Mouse (Mus musculus) bone marrow macrophage, adult 2 months (primary cell): ENCODE measurements around the gene Pip4k2a. TPM values are rescaled to one million over a fixed set of nuclear protein-coding genes. Genes with fewer than 3 reads are reported as not detected.

Source experiments
- H3K27ac ChIP-seq: 2 replicates; pipeline ENCODE4 v1.5.1; 2012; ENCODE audit warnings: low read depth, low read length; ENCODE audit not compliant: insufficient read depth
- H3K4me1 ChIP-seq: 2 replicates; pipeline ENCODE4 v1.6.1; 2012; ENCODE audit warnings: low read length; ENCODE audit not compliant: control insufficient read depth, insufficient read depth
- H3K4me3 ChIP-seq: 2 replicates; pipeline ENCODE4 v1.5.1; 2012; ENCODE audit warnings: mild to moderate bottlenecking, low read length, moderate library complexity; ENCODE audit not compliant: insufficient read depth
- CTCF ChIP-seq: IDR thresholded peaks from 2 replicates; pipeline ENCODE4 v1.5.1; 2012; ENCODE audit warnings: low read depth, mild to moderate bottlenecking, low read length, moderate library complexity
- POLR2A ChIP-seq: IDR thresholded peaks from 2 replicates; pipeline ENCODE4 v1.6.1; 2012; ENCODE audit warnings: mild to moderate bottlenecking, low read depth, low read length, borderline replicate concordance
- polyA plus RNA-seq: library from polyadenylated mRNA; stranded (reverse); fragments of >200 nt; gene quantifications from 2 replicates; pipeline ENCODE4 v1.2.4, GENCODE M21; 2012; ENCODE audit not compliant: missing spikeins, insufficient read depth, insufficient read length

The Pip4k2a gene
- polyA plus RNA-seq, 1 experiment, result 187 TPM

DNA sequence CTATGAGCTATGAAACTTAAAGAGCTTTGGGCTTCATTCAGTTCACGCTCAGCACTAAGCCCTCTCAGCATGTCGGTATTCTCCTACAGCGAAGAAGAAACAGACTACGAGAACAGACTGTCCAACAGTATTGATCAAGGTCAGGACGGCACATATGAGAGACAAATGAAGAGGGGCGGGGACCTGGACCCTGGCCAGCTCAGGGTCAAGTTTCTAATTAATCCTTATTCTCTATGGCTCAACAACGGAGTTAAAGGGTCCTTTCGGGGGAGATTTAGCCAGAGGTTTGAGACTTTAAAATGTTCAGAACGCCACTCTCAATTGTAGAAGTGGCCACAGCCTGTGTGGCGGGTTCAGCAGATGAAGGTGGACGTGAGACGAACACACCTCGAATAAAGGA lies 141.5 kb downstream of the Pip4k2a start:
- no peak for TF ChIP-seq POLR2A
- Histone ChIP-seq H3K4me3 (no peak overlapping the region), H3K27ac (no peak overlapping the region), H3K4me1 (no peaks in the 10 kb centered on the region)

DNA sequence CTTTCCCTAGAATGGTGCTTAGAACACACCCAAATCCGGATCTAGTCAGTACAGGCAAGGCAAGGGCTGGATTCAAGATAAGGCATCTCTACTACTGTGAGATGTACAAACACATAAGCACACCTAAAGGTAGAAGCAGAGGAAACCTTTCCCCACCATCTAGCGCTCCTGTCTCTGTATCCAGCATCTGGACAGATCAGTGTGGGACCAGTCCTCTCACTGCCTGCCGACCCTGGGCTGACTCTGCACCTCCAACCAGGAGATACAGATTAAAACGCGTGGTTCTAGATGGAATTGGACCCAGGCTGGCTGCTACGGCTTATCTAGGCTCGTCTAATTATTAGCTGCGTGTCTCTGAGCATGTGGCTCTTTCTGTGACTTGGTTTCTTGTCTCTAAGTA lies 142.7 kb downstream of the Pip4k2a start:
- Histone ChIP-seq H3K27ac (no peak overlapping the region), H3K4me3 (no peak overlapping the region), H3K4me1 (no peaks in the 10 kb centered on the region)
- TF ChIP-seq CTCF (no peak), POLR2A (no peak)

DNA sequence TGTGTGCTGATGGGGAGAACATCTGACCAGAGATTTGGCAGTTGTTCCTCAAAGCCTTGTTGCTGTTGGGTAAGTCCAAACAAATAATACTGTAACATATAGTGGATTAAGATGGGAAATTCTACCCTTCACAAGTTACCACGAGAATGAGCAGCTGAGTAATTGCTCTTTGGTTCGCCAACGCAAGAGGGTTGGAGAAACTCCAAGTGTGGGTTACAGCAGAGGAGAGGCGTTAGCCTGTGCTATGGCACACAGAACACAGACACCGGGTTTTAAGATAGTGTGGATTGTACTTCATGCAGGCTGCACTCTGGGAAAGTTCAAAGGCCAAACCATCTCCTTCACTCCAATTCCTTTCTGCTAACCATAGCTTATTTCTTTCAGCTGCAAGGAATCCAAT lies 144.6 kb downstream of the Pip4k2a start:
- Histone ChIP-seq H3K27ac (no peak overlapping the region), H3K4me1 (no peaks in the 10 kb centered on the region), H3K4me3 (no peak overlapping the region)
- TF ChIP-seq CTCF, result no peak
- TF ChIP-seq POLR2A, result no peak

DNA sequence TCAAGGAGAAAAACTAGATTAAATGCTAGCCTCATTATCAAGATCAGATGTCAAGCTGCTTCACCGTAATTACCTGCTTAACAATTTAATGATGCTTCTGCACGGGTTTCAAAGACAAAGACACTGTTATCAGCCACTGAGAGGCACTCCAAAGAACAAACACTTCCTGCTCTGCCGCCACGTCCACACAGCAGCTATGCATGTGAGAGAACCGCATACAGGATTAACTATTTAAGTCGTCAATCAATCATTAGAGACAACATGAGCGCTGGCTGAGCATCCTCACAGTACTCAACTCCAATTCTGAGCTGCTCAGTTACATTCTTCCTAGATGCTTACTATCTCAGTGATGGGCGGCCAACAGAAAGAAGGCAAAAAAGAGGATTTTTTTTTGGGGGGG lies 147.3 kb downstream of the Pip4k2a start:
- no peaks in the 10 kb centered on the region for H3K4me1 ChIP-seq
- TF ChIP-seq POLR2A, result no peak
- TF ChIP-seq CTCF, result no peak

DNA sequence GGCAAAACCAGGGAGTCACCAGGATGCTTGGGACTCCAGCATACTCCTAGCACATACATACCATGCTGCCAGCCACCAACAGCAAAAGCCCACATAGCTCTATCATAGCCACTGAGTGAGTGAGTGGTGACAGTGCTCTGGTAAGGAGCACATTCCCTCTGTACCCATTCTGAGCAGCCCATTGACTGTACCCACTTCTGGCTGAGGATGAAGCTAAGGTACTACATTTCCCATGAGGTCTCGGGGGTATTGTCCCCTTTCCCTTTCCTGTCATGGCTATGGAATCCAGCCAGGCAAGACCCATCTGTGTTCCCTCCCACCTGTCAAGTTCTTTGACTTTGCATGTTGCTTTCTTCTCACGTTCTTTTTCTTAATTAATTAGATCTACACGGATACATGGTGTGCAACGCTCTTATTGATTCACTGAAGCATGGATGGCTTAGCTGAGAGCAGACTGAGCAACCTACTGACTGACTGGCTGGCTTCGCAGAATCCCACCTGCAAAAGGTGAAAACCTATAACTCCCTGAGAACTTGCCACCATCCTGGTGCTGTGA lies 149.8 kb downstream of the Pip4k2a start:
- Histone ChIP-seq H3K27ac (no peak overlapping the region), H3K4me1 (no peaks in the 10 kb centered on the region), H3K4me3 (no peak overlapping the region)
- TF ChIP-seq CTCF (no peak), POLR2A (no peak)

More for the DNA sequence above, 147.3 kb downstream of the Pip4k2a start:
- Histone ChIP-seq H3K4me3 (no peak overlapping the region), H3K27ac (no peak overlapping the region)

DNA sequence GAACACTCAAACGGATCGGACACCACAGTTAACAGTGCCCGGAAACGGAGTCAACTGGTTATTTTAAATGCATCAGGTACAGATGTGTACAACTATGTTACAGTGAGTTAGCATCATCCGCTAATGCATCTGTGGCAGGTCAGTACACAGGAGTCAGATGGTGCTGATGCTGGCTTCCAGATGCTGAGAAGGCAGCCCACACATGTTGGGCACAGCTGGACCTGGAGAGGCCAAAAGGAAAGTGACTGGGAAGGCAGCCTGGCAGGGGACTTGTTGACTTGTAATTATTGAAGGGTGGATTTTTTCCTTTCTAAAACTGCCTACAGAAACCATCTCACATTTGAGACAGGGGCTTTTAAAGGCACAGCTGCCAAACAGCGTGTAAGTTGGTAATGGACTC lies 155.4 kb downstream of the Pip4k2a start:
- peaks cover 3% of the 10 kb centered on the region; the same call in 1 of the 2 replicates for H3K4me1 ChIP-seq
- TF ChIP-seq POLR2A (no peak), CTCF (no peak)
- no peak overlapping the region for H3K4me3 ChIP-seq
- no peak overlapping the region for H3K27ac ChIP-seq

DNA sequence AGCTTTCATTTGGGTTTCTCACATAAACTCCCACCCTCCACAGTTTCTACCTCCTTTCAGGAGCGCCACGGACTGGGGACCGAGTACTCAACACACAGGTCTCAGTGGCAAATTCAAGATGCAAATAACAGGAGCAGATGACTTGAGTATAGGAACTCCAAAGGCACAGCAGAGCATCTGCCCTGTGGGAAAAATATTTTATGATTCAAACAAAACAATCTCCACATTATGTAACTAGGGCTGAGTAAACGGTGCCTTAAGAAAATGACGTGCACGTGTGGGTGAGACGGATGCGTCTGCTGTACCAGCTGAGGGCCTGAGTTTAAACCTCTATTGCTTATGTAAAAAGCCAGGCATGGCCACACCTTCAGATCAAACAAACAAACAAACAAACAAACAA lies 156.9 kb downstream of the Pip4k2a start:
- H3K4me1 ChIP-seq, result peaks cover 6% of the 10 kb centered on the region
- no peak overlapping the region for H3K27ac ChIP-seq
- TF ChIP-seq POLR2A, result no peak
- TF ChIP-seq CTCF, result no peak
- H3K4me3 ChIP-seq, result no peak overlapping the region

DNA sequence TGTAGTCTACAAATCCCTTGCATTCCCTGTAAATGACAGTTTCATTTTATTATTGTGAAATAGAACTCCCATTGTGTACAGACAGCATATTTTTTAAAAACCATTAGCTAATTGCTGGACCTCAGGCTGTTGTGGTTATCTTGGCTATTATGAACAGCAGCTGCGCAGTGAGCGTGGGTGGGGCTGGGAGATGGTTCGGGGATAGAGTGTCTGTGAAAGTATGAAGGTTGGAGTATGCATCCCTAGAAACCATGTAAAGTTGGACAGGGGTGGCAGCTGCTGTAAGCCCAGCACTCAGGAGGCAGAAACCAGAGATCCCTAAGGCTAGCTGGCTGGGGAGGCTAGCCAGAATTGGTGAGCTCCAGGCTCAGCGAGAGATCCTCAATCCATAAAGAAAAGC lies 158.4 kb downstream of the Pip4k2a start:
- TF ChIP-seq CTCF (no peak), POLR2A (no peak)
- peaks cover 6% of the 10 kb centered on the region for H3K4me1 ChIP-seq
- no peak overlapping the region for H3K4me3 ChIP-seq
- H3K27ac ChIP-seq, result no peak overlapping the region

DNA sequence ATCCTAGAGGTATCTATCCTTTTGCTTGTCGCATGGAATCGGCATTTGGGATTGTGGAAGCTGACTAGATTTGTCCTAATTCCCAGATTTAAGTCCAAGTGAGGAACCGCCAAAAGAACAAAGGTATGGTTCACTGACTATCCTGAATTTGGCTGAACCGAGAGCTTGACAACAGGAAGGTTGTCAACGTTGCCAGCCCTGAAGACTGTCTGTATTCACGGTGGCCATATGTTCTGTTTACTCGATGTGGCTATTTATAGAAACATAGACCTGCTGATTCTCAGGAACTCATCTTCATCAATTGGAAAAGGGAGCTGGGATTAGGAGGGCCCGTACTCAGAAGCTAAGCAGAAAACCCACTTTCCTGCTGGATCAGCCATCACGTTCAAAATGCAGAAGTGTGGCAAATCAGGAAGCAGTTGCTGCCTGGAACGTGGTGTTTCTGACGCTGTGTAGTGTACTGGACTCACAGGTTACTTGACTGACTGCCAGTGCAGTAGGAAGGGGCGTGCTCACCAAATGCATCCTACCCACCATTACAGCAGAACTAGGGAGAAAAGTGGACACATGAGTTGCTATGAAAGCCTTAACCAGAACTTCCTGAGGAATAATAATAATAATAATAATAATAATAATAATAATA lies 162.5 kb downstream of the Pip4k2a start:
- H3K27ac ChIP-seq, result no peak overlapping the region
- TF ChIP-seq CTCF (no peak), POLR2A (no peak)

DNA sequence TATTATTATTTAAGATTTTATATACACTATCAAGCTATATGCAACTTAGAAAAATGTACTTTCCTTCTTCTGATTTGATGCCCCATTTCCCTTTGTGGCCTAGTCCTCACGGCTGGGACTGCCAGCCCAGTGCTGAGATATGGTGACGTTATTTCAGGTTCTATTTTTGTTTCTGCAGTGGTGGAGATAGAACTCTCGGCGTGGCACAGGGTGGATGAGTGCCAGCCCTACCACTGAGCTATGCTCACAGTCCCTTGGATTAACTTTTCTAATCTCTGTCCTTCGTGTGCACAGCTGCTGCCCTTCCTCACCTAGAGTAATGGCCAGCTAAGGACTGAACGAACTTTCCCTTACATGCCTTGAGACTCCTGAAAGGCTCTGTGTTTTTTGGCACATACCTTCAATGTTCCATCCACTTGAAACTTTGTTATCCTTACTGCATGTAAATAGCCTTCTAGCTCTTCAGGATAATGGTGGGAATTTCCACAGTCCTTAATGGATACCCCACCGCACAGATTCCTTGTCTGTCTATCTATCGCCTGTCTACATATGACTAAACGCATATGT lies 164.8 kb downstream of the Pip4k2a start:
- peaks cover 3% of the 10 kb centered on the region; the same call in 1 of the 2 replicates for H3K4me1 ChIP-seq
- no peak overlapping the region for H3K27ac ChIP-seq
- H3K4me3 ChIP-seq, result no peak overlapping the region
- TF ChIP-seq POLR2A (no peak), CTCF (no peak)

More for the DNA sequence above, 162.5 kb downstream of the Pip4k2a start:
- Histone ChIP-seq H3K4me3 (no peak overlapping the region), H3K4me1 (peaks cover 6% of the 10 kb centered on the region)
